Mouse (Mus musculus) adrenal gland, postnatal 4 days (tissue): ENCODE data around the gene Amh. TPM values are rescaled to one million over a fixed set of nuclear protein-coding genes. Genes with fewer than 3 reads are reported as not detected.
"Not testable (repeated sequence)": the region's sequence is repeated elsewhere in the genome, so short reads cannot be mapped to it uniquely, and the experiment has no call there.

ENCODE experiments used
- DNase-seq, 2 experiments: peaks; one replicate each; pipeline ENCODE4 v3.0.0; 2021 to 2022; ENCODE audit warnings: low spot score in 2 of 2, mixed read lengths in 2 of 2
- total RNA-seq, 2 experiments: library from RNA; stranded (reverse); gene quantifications; 2 replicates each; pipeline ENCODE4 v1.2.3; 2021

Amh gene
- total RNA-seq, 2 experiments from 2014 or later: 0.79 to 1.1 TPM

GRCm38 (mm10) chr10:80826151-80827062 is 21.4 kb downstream of the Amh start, which contains the start of gene Oaz1:
Gene Oaz1, plus strand, starts transcription at chr10:80826656.
- DNase-seq: peak; percentile 95 to 96

GRCm38 (mm10) chr10:80827063-80827869 is 22.2 kb downstream of the Amh start:
- DNase-seq: no peak

GRCm38 (mm10) chr10:80827870-80828420 is 22.9 kb downstream of the Amh start:
- no peak for DNase-seq

- DNase-seq: not testable (repeated sequence)
Observed at GRCm38 (mm10) chr10:80828587-80828986, 23.5 kb downstream of the Amh start.

- DNase-seq: no peak
Observed at GRCm38 (mm10) chr10:80829359-80830278, 24.6 kb downstream of the Amh start.

GRCm38 (mm10) chr10:80831136-80831535 is 26.1 kb downstream of the Amh start:
- DNase-seq: peak in 1 of 2 experiments; percentile 50

- no peak for DNase-seq
Observed at GRCm38 (mm10) chr10:80832818-80833217, 27.8 kb downstream of the Amh start.

GRCm38 (mm10) chr10:80835617-80836016 is 30.6 kb downstream of the Amh start:
- no peak for DNase-seq

- no peak for DNase-seq
Observed at GRCm38 (mm10) chr10:80836949-80837379, 31.9 kb downstream of the Amh start.

- no peak for DNase-seq
Observed at GRCm38 (mm10) chr10:80837827-80838226, 32.8 kb downstream of the Amh start.

GRCm38 (mm10) chr10:80838346-80838912 is 33.4 kb downstream of the Amh start:
- no peak for DNase-seq

- DNase-seq: no peak
Observed at GRCm38 (mm10) chr10:80839848-80840247, 34.8 kb downstream of the Amh start.

GRCm38 (mm10) chr10:80841685-80842084 is 36.6 kb downstream of the Amh start:
- no peak for DNase-seq

- DNase-seq: no peak
Observed at GRCm38 (mm10) chr10:80842334-80842733, 37.3 kb downstream of the Amh start.

GRCm38 (mm10) chr10:80843087-80843930 is 38.3 kb downstream of the Amh start:
- DNase-seq: no peak

GRCm38 (mm10) chr10:80843931-80844547 is 39.0 kb downstream of the Amh start, which contains the start of gene Lingo3:
Gene Lingo3, minus strand, starts transcription at chr10:80844039.
- DNase-seq: peak in 1 of 2 experiments; percentile 41

GRCm38 (mm10) chr10:80845055-80845693 is 40.1 kb downstream of the Amh start:
- no peak for DNase-seq

GRCm38 (mm10) chr10:80845732-80846131 is 40.7 kb downstream of the Amh start:
- no peak for DNase-seq
